ENCODE assay signal across 24 mouse cellular contexts in the genomic region with DNA sequence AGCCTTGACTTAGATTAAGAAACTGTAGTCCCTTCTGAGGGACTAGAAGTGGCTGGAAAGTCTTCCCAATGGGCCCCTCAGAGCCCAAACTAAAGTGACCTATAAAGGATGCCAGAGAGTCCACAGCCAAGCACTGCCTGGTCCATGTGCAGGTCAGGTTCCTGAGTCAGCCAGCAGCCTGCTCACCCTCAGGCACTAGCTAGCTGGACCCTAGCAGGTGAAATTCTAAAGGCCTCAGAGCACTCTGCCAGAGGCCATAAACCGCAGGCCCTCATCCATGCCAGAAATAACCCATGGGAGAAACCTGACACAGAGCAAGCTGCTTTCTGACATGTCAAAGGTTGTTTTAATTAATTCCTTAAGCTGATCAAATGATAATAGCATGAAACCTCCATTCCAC. TPM values are rescaled to one million over a fixed set of nuclear protein-coding genes. Genes with fewer than 3 reads are reported as not detected.
DNase-seq lines count a peak whose midpoint lies in the region; ATAC-seq and TF ChIP-seq lines count a peak whose summit lies in the region.
"Had no signal": no experiment of that assay in that cellular context is flagged by ENCODE, and none has a peak within 500 bp of the region (broad histone marks: within the 10 kb centered on the region; RNA-seq: fewer than 3 reads in every experiment).

No protein-coding gene starts in this region.

- H3K27me3 ChIP-seq in embryonic facial prominence, embryonic 15.5 days, result no peaks in the 10 kb centered on the region
- no peaks in the 10 kb centered on the region for H3K27me3 ChIP-seq in myocyte (ENCODE audit: control insufficient read depth, insufficient read depth, insufficient read length)
- H3K27me3 ChIP-seq in forebrain, embryonic 13.5 days, result no peaks in the 10 kb centered on the region
- H3K27me3 ChIP-seq: forebrain, embryonic 15.5 days; hindbrain, embryonic 13.5 days; kidney, embryonic 15.5 days; liver, embryonic 12.5 days; neural tube, embryonic 12.5 days had no signal

- H3K4me2 ChIP-seq in embryonic facial prominence, embryonic 15.5 days (replicated peaks), result no peak overlapping the region
- H3K4me2 ChIP-seq in myocyte (ENCODE audit: low read depth), result peak overlapping the region; percentile 31
- H3K4me2 ChIP-seq in forebrain, embryonic 13.5 days, result no peak overlapping the region
- H3K4me2 ChIP-seq: forebrain, embryonic 15.5 days; hindbrain, embryonic 13.5 days; kidney, embryonic 15.5 days; liver, embryonic 12.5 days; midbrain, embryonic 11.5 days; neural tube, embryonic 12.5 days had no signal

- DNase-seq in gastrocnemius, adult 2 months, result peak; percentile 82
- no peak for DNase-seq in gastrocnemius, postnatal 10 days
- DNase-seq in 3134 (ENCODE audit: extremely low read depth, insufficient read length, low spot score), result peak; percentile 13
- no peak for DNase-seq in layer of hippocampus, adult 2 months (ENCODE audit: low spot score in 2 of 2)
- DNase-seq: adrenal gland, postnatal 25 days; cerebellum, adult 11-12 months; cerebellum, adult 9-11 months; heart, postnatal 36 days; kidney, postnatal 36 days; left cerebral cortex, postnatal 4 days; liver, postnatal 0 days; lung, postnatal 36 days; right cerebral cortex, postnatal 4 days had no signal

- no peaks in the 10 kb centered on the region for H3K36me3 ChIP-seq in embryonic facial prominence, embryonic 15.5 days
- no peaks in the 10 kb centered on the region for H3K36me3 ChIP-seq in myocyte (ENCODE audit: control insufficient read depth, insufficient read depth)
- no peaks in the 10 kb centered on the region for H3K36me3 ChIP-seq in forebrain, embryonic 13.5 days (ENCODE audit: poor library complexity, severe bottlenecking)
- H3K36me3 ChIP-seq: forebrain, embryonic 15.5 days; kidney, embryonic 15.5 days; liver, embryonic 12.5 days; neural tube, embryonic 12.5 days had no signal

- H3K4me3 ChIP-seq in gastrocnemius, adult 2 months, result no peak overlapping the region
- H3K4me3 ChIP-seq in embryonic facial prominence, embryonic 15.5 days (replicated peaks), result no peak overlapping the region
- no peak overlapping the region for H3K4me3 ChIP-seq in myocyte
- no peak overlapping the region for H3K4me3 ChIP-seq in forebrain, embryonic 13.5 days
- no peak overlapping the region for H3K4me3 ChIP-seq in layer of hippocampus, adult 2 months
- H3K4me3 ChIP-seq: forebrain, embryonic 15.5 days; hindbrain, embryonic 13.5 days; kidney, embryonic 15.5 days; liver, embryonic 12.5 days; neural tube, embryonic 12.5 days had no signal

- no peak for TF ChIP-seq POLR2A in myocyte (IDR thresholded peaks at IDR 0.05; ENCODE audit: insufficient read length, low read depth)

- H3ac ChIP-seq in myocyte (ENCODE audit: control insufficient read depth, insufficient read length), result no peak overlapping the region

- no peaks in the 10 kb centered on the region for H3K9me3 ChIP-seq in embryonic facial prominence, embryonic 15.5 days (replicated peaks)
- H3K9me3 ChIP-seq in forebrain, embryonic 13.5 days (replicated peaks), result no peaks in the 10 kb centered on the region
- H3K9me3 ChIP-seq: forebrain, embryonic 15.5 days; kidney, embryonic 15.5 days; liver, embryonic 12.5 days; neural tube, embryonic 12.5 days had no signal

- no peaks in the 10 kb centered on the region for H3K79me2 ChIP-seq in myocyte (ENCODE audit: control insufficient read depth, insufficient read depth)

- TF ChIP-seq CTCF in gastrocnemius, adult 2 months (IDR thresholded peaks at IDR 0.05), result no peak
- no peak for TF ChIP-seq CTCF in layer of hippocampus, adult 2 months (conservative IDR thresholded peaks at IDR 0.05)

- H3K9ac ChIP-seq in embryonic facial prominence, embryonic 15.5 days, result no peak overlapping the region
- no peak overlapping the region for H3K9ac ChIP-seq in forebrain, embryonic 13.5 days
- H3K9ac ChIP-seq: forebrain, embryonic 15.5 days; hindbrain, embryonic 13.5 days; kidney, embryonic 15.5 days; liver, embryonic 12.5 days; liver, postnatal 0 days; neural tube, embryonic 12.5 days had no signal

- peak overlapping the region; percentile 84 for H3K27ac ChIP-seq in gastrocnemius, adult 2 months
- H3K27ac ChIP-seq in embryonic facial prominence, embryonic 15.5 days (replicated peaks), result no peak overlapping the region
- H3K27ac ChIP-seq in forebrain, embryonic 13.5 days, result no peak overlapping the region
- no peak overlapping the region for H3K27ac ChIP-seq in layer of hippocampus, adult 2 months
- H3K27ac ChIP-seq: forebrain, embryonic 15.5 days; hindbrain, embryonic 13.5 days; kidney, embryonic 15.5 days; liver, embryonic 12.5 days; neural tube, embryonic 12.5 days had no signal

- 48% methylated on average over 1 of the region's 1 CpGs for WGBS in embryonic facial prominence, embryonic 15.5 days
- WGBS in forebrain, embryonic 13.5 days, result 91% methylated on average over 1 of the region's 1 CpGs

- intact Hi-C loops in gastrocnemius, adult 2 months (cut with DNase I), result no loop called here

- H3K4me1 ChIP-seq in embryonic facial prominence, embryonic 15.5 days, result peaks cover 47% of the 10 kb centered on the region
- H3K4me1 ChIP-seq in forebrain, embryonic 13.5 days, result peaks cover 35% of the 10 kb centered on the region
- H3K4me1 ChIP-seq: neural tube, embryonic 12.5 days had no signal

- ATAC-seq in embryonic facial prominence, embryonic 15.5 days (ENCODE audit: insufficient number of reproducible peaks, low FRiP score, low TSS enrichment, low read depth), result peak; percentile 53; the same call in 1 of the 2 replicates
- ATAC-seq in forebrain, embryonic 13.5 days, result no peak
- ATAC-seq: forebrain, embryonic 15.5 days; intestine, embryonic 16.5 days; liver, embryonic 12.5 days; liver, postnatal 0 days; midbrain, embryonic 16.5 days had no signal

TF ChIP-seq in myocyte, 11 proteins besides CTCF, POLR2A, EP300 and RAD21:
- TF ChIP-seq E2F4 (IDR thresholded peaks at IDR 0.05; ENCODE audit: insufficient read depth) (no peak), MYOD1 (IDR thresholded peaks at IDR 0.05; ENCODE audit: control insufficient read depth in 1 of 3, insufficient read length in 2 of 3, low read depth in 2 of 3) (peak in 1 of 3 experiments; percentile 42)

RNA-seq across cellular contexts. Expression of a gene that starts 25.1 kb away (rescaled TPM):
- total RNA-seq in gastrocnemius, adult 2 months (2021), result 1 to 10 TPM; 7.5 to 9.6 TPM
- 10 to 100 TPM; 14.5 to 16.9 TPM for total RNA-seq in gastrocnemius, postnatal 10 days (2021)
- 22.9 and 23.1 TPM in 2 replicates for polyA plus RNA-seq in embryonic facial prominence, embryonic 15.5 days (2015; fragmentation: Nextera tagmentation; extraction: Ambion mirVana)
- 4.6 TPM for polyA plus RNA-seq in myocyte (2012; fragmentation: generic; extraction: Trizol)
- polyA plus RNA-seq in forebrain, embryonic 13.5 days (2015; fragmentation: Nextera tagmentation; extraction: Ambion mirVana), result 15.7 and 16.6 TPM in 2 replicates
- total RNA-seq in layer of hippocampus, adult 2 months (2021), result 10 to 100 TPM in 1 of 2 experiments, 1 to 10 TPM in 1; 8.8 to 14.5 TPM

Comparison
In these comparisons a context has a peak if more than half of its experiments do, and no peak if none do; other contexts are left out.
1. DNase-seq: peak in gastrocnemius, adult 2 months (single experiment) and 3134 (single experiment); none in gastrocnemius, postnatal 10 days (single experiment) and layer of hippocampus, adult 2 months (0 of 2).